9 mouse cellular contexts compared by ENCODE assay signal in the genomic region with DNA sequence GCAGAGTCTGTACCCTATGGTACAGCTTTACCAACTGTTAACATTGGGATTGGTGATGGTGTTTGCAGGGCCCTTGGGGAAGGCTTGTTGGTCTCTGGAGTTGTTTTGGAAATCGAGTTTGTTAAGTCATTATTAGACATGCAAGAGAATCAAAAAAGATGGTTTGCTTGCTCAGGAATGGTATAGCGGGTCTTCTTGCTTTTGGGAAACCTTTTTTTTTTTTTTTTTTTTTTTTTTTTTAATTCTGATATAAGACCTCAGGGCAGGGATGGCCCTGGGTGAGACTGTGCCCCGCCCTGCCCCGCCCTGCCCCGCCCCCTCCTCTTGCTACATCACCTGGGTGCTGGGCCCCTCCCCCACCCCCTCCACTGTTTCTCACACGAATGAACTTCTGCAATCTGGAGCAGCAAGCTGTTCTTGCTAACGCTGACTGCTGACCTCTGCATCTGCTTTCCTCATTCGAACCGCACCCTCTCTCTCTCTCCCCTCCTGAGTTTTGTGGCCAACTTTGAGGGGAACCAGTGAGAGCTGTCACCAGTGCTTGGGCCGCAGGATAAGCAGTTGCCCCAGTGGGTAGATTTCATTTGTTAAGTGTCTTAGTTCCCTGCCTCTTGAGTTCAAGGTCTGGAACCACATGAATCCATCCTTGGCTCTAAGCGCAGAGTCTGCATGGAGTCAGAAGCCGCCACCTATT.
DNase-seq lines count a peak whose midpoint lies in the region; ATAC-seq and TF ChIP-seq lines count a peak whose summit lies in the region.
"Had no signal": no experiment of that assay in that cellular context is flagged by ENCODE, and none has a peak within 500 bp of the region (broad histone marks: within the 10 kb centered on the region; RNA-seq: fewer than 3 reads in every experiment).

No protein-coding gene starts in this region.

- H3K9me3 ChIP-seq in kidney, embryonic 15.5 days (replicated peaks) = no peaks in the 10 kb centered on the region
- H3K9me3 ChIP-seq: neural tube, embryonic 12.5 days had no signal

- H3K36me3 ChIP-seq in kidney, embryonic 15.5 days = no peaks in the 10 kb centered on the region
- H3K36me3 ChIP-seq in liver, adult 2 months (ENCODE audit: control insufficient read depth, insufficient read depth, low read length) = no peaks in the 10 kb centered on the region
- H3K36me3 ChIP-seq: neural tube, embryonic 12.5 days had no signal

- TF ChIP-seq POLR2A in bone marrow, adult 2 months (IDR thresholded peaks at IDR 0.05; ENCODE audit: borderline replicate concordance, control insufficient read depth, low read depth, low read length) = no peak
- no peak for TF ChIP-seq POLR2A in liver, adult 2 months (IDR thresholded peaks at IDR 0.05; ENCODE audit: extremely low read depth, insufficient read depth, low read length)

- intact Hi-C loops in left cerebral cortex, postnatal 10 days (cut with DNase I) = loop anchor here (5.0 kb wide), 1 partner anchor 83 kb away; a partner anchor contains a TSS

- no peak overlapping the region for H3K4me3 ChIP-seq in kidney, embryonic 15.5 days (replicated peaks)
- H3K4me3 ChIP-seq in bone marrow, adult 2 months (replicated peaks; ENCODE audit: control insufficient read depth, low read depth, low read length) = peak overlapping the region; percentile 43
- H3K4me3 ChIP-seq in liver, adult 2 months (ENCODE audit: insufficient read depth, low read depth, low read length) = no peak overlapping the region; the same call in 1 of the 2 replicates
- H3K4me3 ChIP-seq: neural tube, embryonic 12.5 days had no signal

- H3K4me2 ChIP-seq in kidney, embryonic 15.5 days = peak overlapping the region; percentile 39
- H3K4me2 ChIP-seq: neural tube, embryonic 12.5 days had no signal

- H3K79me2 ChIP-seq in liver, adult 2 months (ENCODE audit: control insufficient read depth, insufficient read depth, low read length) = peaks cover 52% of the 10 kb centered on the region; the same call in 1 of the 2 replicates

- no peak for DNase-seq in kidney, postnatal 10 days
- DNase-seq in liver, adult 2 months (ENCODE audit: extremely low read depth, low read depth, low spot score) = peak; percentile 82
- peak; percentile 54 for DNase-seq in skeletal muscle tissue, adult 2 months (ENCODE audit: low read depth, low spot score)
- no peak for DNase-seq in left cerebral cortex, postnatal 10 days (ENCODE audit: extremely low spot score in 1 of 2, low spot score in 2 of 2)
- no peak for DNase-seq in frontal cortex, adult 2 months (ENCODE audit: extremely low spot score in 1 of 2, low spot score in 1 of 2)
- DNase-seq in layer of hippocampus, adult 11-12 months (ENCODE audit: low spot score) = no peak

- TF ChIP-seq CTCF in bone marrow, adult 2 months (IDR thresholded peaks at IDR 0.05; ENCODE audit: control insufficient read depth, insufficient read depth, low read length) = no peak
- no peak for TF ChIP-seq CTCF in liver, adult 2 months (IDR thresholded peaks at IDR 0.05; ENCODE audit: low read depth, low read length)

- no peak for ATAC-seq in kidney, embryonic 15.5 days (replicated peaks; ENCODE audit: low FRiP score)

- no peak overlapping the region for H3K9ac ChIP-seq in kidney, embryonic 15.5 days
- H3K9ac ChIP-seq in liver, adult 2 months (ENCODE audit: low read depth, low read length) = peak overlapping the region; percentile 37; the same call in 1 of the 2 replicates
- H3K9ac ChIP-seq: neural tube, embryonic 12.5 days had no signal

- H3K4me1 ChIP-seq in kidney, embryonic 15.5 days = peaks cover 69% of the 10 kb centered on the region
- peaks cover 17% of the 10 kb centered on the region for H3K4me1 ChIP-seq in bone marrow, adult 2 months (ENCODE audit: control insufficient read depth, insufficient read depth, low read length)
- peaks cover 47% of the 10 kb centered on the region for H3K4me1 ChIP-seq in liver, adult 2 months (ENCODE audit: control insufficient read depth, insufficient read depth, low read length)

- no peaks in the 10 kb centered on the region for H3K27me3 ChIP-seq in kidney, embryonic 15.5 days
- no peaks in the 10 kb centered on the region for H3K27me3 ChIP-seq in liver, adult 2 months (ENCODE audit: control insufficient read depth, insufficient read depth, low read length)
- H3K27me3 ChIP-seq: neural tube, embryonic 12.5 days had no signal

- WGBS in kidney, embryonic 15.5 days = 34% methylated on average over 12 of the region's 12 CpGs
- 16% methylated on average over 11 of the region's 12 CpGs for WGBS in bone marrow, adult 2 months
- WGBS in liver, adult 2 months = 12% methylated on average over 12 of the region's 12 CpGs

- peak overlapping the region; percentile 76 for H3K27ac ChIP-seq in kidney, embryonic 15.5 days
- H3K27ac ChIP-seq in bone marrow, adult 2 months (ENCODE audit: control insufficient read depth, insufficient read depth, low read depth, low read length, poor library complexity) = peak overlapping the region; percentile 77
- peak overlapping the region; percentile 88 for H3K27ac ChIP-seq in liver, adult 2 months (replicated peaks; ENCODE audit: insufficient read depth, low read depth, low read length)
- H3K27ac ChIP-seq: neural tube, embryonic 12.5 days had no signal

Comparison
In these comparisons a context has a peak if more than half of its experiments do, and no peak if none do; other contexts are left out.
1. DNase-seq: peak in liver, adult 2 months (single experiment) and skeletal muscle tissue, adult 2 months (single experiment); none in kidney, postnatal 10 days (single experiment), left cerebral cortex, postnatal 10 days (0 of 2), frontal cortex, adult 2 months (0 of 2) and layer of hippocampus, adult 11-12 months (single experiment).
2. Peak in every context shown above with its lines, with median percentiles within 50 percentile points of each other: H3K27ac ChIP-seq.